Mouse (Mus musculus) intestine, postnatal 0 days (tissue): ENCODE measurements around the gene Shank3. TPM values are rescaled to one million over a fixed set of nuclear protein-coding genes. Genes with fewer than 3 reads are reported as not detected.
A peak's percentile ranks its signal among the peaks of the same experiment; 100 is the strongest.

Source experiments
- ATAC-seq: fragments of 200-750 bp; cut with Nextera tagmentation; 2 replicates; pipeline ENCODE4 v1.8.0; 2017; ENCODE audit warnings: mild to moderate bottlenecking, moderate TSS enrichment, moderate library complexity
- H3K27ac ChIP-seq: fragments of 300-500 bp; sonication (generic); 2 replicates; pipeline ENCODE4 v1.5.1; 2014; ENCODE audit warnings: mild to moderate bottlenecking, low read depth, low read length, moderate library complexity
- H3K27me3 ChIP-seq: fragments of 300-500 bp; sonication (generic); replicated peaks from 2 replicates; pipeline ENCODE4 v1.6.1; 2014; ENCODE audit warnings: low read length, mixed read lengths; ENCODE audit not compliant: control insufficient read depth, insufficient read depth
- H3K36me3 ChIP-seq: fragments of 300-500 bp; sonication (generic); 2 replicates; pipeline ENCODE4 v1.6.1; 2014; ENCODE audit warnings: mild to moderate bottlenecking, moderate library complexity; ENCODE audit not compliant: control insufficient read depth, insufficient read depth
- H3K4me1 ChIP-seq: fragments of 300-500 bp; sonication (generic); replicated peaks from 2 replicates; pipeline ENCODE4 v1.6.1; 2014; ENCODE audit warnings: antibody characterized with exemption, low read length, mixed read lengths; ENCODE audit not compliant: control insufficient read depth, insufficient read depth
- H3K4me2 ChIP-seq: fragments of 300-500 bp; sonication (generic); replicated peaks from 2 replicates; pipeline ENCODE4 v1.6.1; 2014; ENCODE audit warnings: low read depth, mild to moderate bottlenecking, moderate library complexity
- H3K4me3 ChIP-seq: fragments of 300-500 bp; sonication (generic); 2 replicates; pipeline ENCODE4 v1.5.1; 2014; ENCODE audit warnings: low read depth, low read length
- H3K9ac ChIP-seq: fragments of 300-500 bp; sonication (generic); 2 replicates; pipeline ENCODE4 v1.6.1; 2014; ENCODE audit warnings: mild to moderate bottlenecking, low read depth, low read length
- H3K9me3 ChIP-seq: fragments of 300-500 bp; sonication (generic); 2 replicates; pipeline ENCODE4 v1.6.1; 2016; ENCODE audit warnings: mixed run types; ENCODE audit not compliant: control insufficient read depth
- CTCF ChIP-seq: sonication (generic); IDR thresholded peaks from 2 replicates; pipeline ENCODE4 v1.5.1; 2016; ENCODE audit warnings: low read depth, mild to moderate bottlenecking, control low read depth, antibody characterized with exemption, moderate library complexity
- WGBS: fragments of 180-500 bp; shearing (Covaris S2); extraction: QIAGEN DNeasy Blood & Tissue Kit; methylation state at CpG from one replicate; pipeline ENCODE4 v1.1.7; 2014; 5-methylcytosine and 5-hydroxymethylcytosine counted together
- polyA plus RNA-seq: library from polyadenylated mRNA; unstranded; fragments of >200 nt; fragmentation: Nextera tagmentation; extraction: Ambion mirVana; gene quantifications from 2 replicates; pipeline ENCODE4 v1.2.1, GENCODE M21; 2015

Shank3 gene
- polyA plus RNA-seq, 1 experiment from 2014 or later = 0.51 TPM

- ATAC-seq = no peak
- no peak for TF ChIP-seq CTCF
- WGBS = 88% methylated on average over 7 of the region's 7 CpGs
These were observed 44.7 kb downstream of the Shank3 start for GRCm38 (mm10) chr15:89544171-89544570.

GRCm38 (mm10) chr15:89547321-89547720 is 47.9 kb downstream of the Shank3 start:
- no peaks in the 10 kb centered on the region for H3K36me3 ChIP-seq
- H3K9ac ChIP-seq = no peak overlapping the region
- 0 out of 2 replicates have a peak, but pooled peaks cover 8% of the 10 kb centered on the region for H3K27me3 ChIP-seq
- H3K4me1 ChIP-seq = no peaks in the 10 kb centered on the region
- H3K9me3 ChIP-seq = no peaks in the 10 kb centered on the region
- no peak for ATAC-seq
- no peak for TF ChIP-seq CTCF
- H3K4me3 ChIP-seq = no peak overlapping the region
- WGBS = 65% methylated on average over 8 of the region's 8 CpGs
- H3K4me2 ChIP-seq = 0 out of 2 replicates have a peak overlapping the region, but pooled peaks have one; percentile 45
- H3K27ac ChIP-seq = no peak overlapping the region

More at GRCm38 (mm10) chr15:89544171-89544570, 44.7 kb downstream of the Shank3 start:
- no peak overlapping the region for H3K4me3 ChIP-seq
- H3K9me3 ChIP-seq = no peaks in the 10 kb centered on the region
- no peaks in the 10 kb centered on the region for H3K36me3 ChIP-seq
- no peak overlapping the region for H3K4me2 ChIP-seq
- no peaks in the 10 kb centered on the region for H3K4me1 ChIP-seq
- 0 out of 2 replicates have a peak, but pooled peaks cover 8% of the 10 kb centered on the region for H3K27me3 ChIP-seq
- no peak overlapping the region for H3K27ac ChIP-seq
- no peak overlapping the region for H3K9ac ChIP-seq

GRCm38 (mm10) chr15:89547824-89548601 is 48.6 kb downstream of the Shank3 start:
- no peaks in the 10 kb centered on the region for H3K4me1 ChIP-seq
- H3K27ac ChIP-seq = no peak overlapping the region
- peak; percentile 28; the same call in 1 of the 2 replicates for TF ChIP-seq CTCF
- no peaks in the 10 kb centered on the region for H3K9me3 ChIP-seq
- H3K27me3 ChIP-seq = 0 out of 2 replicates have a peak, but pooled peaks cover 8% of the 10 kb centered on the region
- no peaks in the 10 kb centered on the region for H3K36me3 ChIP-seq
- no peak overlapping the region for H3K9ac ChIP-seq
- H3K4me2 ChIP-seq = peak overlapping the region; percentile 45
- ATAC-seq = no peak; the same call in 1 of the 2 replicates
- 28% methylated on average over 57 of the region's 58 CpGs for WGBS
- peak overlapping the region; percentile 13; the same call in 1 of the 2 replicates for H3K4me3 ChIP-seq

- 0 out of 2 replicates have a peak, but pooled peaks cover 8% of the 10 kb centered on the region for H3K27me3 ChIP-seq
- ATAC-seq = no peak
- H3K27ac ChIP-seq = no peak overlapping the region
- no peaks in the 10 kb centered on the region for H3K4me1 ChIP-seq
- 59% methylated on average over 11 of the region's 11 CpGs for WGBS
- TF ChIP-seq CTCF = no peak
- H3K4me3 ChIP-seq = no peak overlapping the region
- H3K36me3 ChIP-seq = no peaks in the 10 kb centered on the region
- no peak overlapping the region for H3K4me2 ChIP-seq
- H3K9me3 ChIP-seq = no peaks in the 10 kb centered on the region
- no peak overlapping the region for H3K9ac ChIP-seq
These were observed 49.4 kb downstream of the Shank3 start for GRCm38 (mm10) chr15:89548837-89549236.

GRCm38 (mm10) chr15:89550506-89550905 is 51.1 kb downstream of the Shank3 start:
- H3K9me3 ChIP-seq = no peaks in the 10 kb centered on the region
- H3K36me3 ChIP-seq = no peaks in the 10 kb centered on the region
- no peaks in the 10 kb centered on the region for H3K4me1 ChIP-seq
- WGBS = 90% methylated on average over 8 of the region's 8 CpGs
- H3K27me3 ChIP-seq = 0 out of 2 replicates have a peak, but pooled peaks cover 8% of the 10 kb centered on the region
- no peak for TF ChIP-seq CTCF
- no peak overlapping the region for H3K4me3 ChIP-seq
- no peak overlapping the region for H3K4me2 ChIP-seq
- H3K27ac ChIP-seq = no peak overlapping the region
- no peak for ATAC-seq
- no peak overlapping the region for H3K9ac ChIP-seq

GRCm38 (mm10) chr15:89551733-89552132 is 52.3 kb downstream of the Shank3 start:
- no peaks in the 10 kb centered on the region for H3K9me3 ChIP-seq
- H3K27me3 ChIP-seq = peaks cover 8% of the 10 kb centered on the region; the same call in 1 of the 2 replicates
- no peak for ATAC-seq
- H3K36me3 ChIP-seq = no peaks in the 10 kb centered on the region
- no peak overlapping the region for H3K4me3 ChIP-seq
- H3K4me1 ChIP-seq = no peaks in the 10 kb centered on the region
- WGBS = 82% methylated on average over 1 of the region's 1 CpGs
- TF ChIP-seq CTCF = no peak
- no peak overlapping the region for H3K9ac ChIP-seq
- no peak overlapping the region for H3K4me2 ChIP-seq
- no peak overlapping the region for H3K27ac ChIP-seq
